Mouse (Mus musculus) limb, embryonic 10.5 days (tissue): ENCODE measurements around the gene Prdx2. TPM values are rescaled to one million over a fixed set of nuclear protein-coding genes. Genes with fewer than 3 reads are reported as not detected.

Source experiments
- DNase-seq: peaks from one replicate; pipeline ENCODE4 v3.0.0-alpha.2; 2017; ENCODE audit warnings: low spot score
- H3K27ac ChIP-seq: fragments of 300-500 bp; sonication (generic); 2 replicates; pipeline ENCODE4 v1.5.1; 2016; ENCODE audit warnings: mild to moderate bottlenecking
- H3K27me3 ChIP-seq: fragments of 300-500 bp; sonication (generic); 2 replicates; pipeline ENCODE4 v1.6.1; 2016; ENCODE audit warnings: low read depth, mild to moderate bottlenecking; ENCODE audit not compliant: poor library complexity, severe bottlenecking
- H3K36me3 ChIP-seq: fragments of 300-500 bp; sonication (generic); 2 replicates; pipeline ENCODE4 v1.6.1; 2016; ENCODE audit warnings: mild to moderate bottlenecking, moderate library complexity
- H3K4me1 ChIP-seq: fragments of 300-500 bp; sonication (generic); 2 replicates; pipeline ENCODE4 v1.6.1; 2016
- H3K4me3 ChIP-seq: fragments of 300-500 bp; sonication (generic); 2 replicates; pipeline ENCODE4 v1.5.1; 2016; ENCODE audit warnings: mild to moderate bottlenecking, moderate library complexity
- H3K9me3 ChIP-seq: fragments of 300-500 bp; sonication (generic); replicated peaks from 2 replicates; pipeline ENCODE4 v1.6.1; 2016; ENCODE audit warnings: mild to moderate bottlenecking
- WGBS: fragments of 180-500 bp; shearing (Covaris S2); methylation state at CpG from one replicate; pipeline ENCODE4 v1.1.7; 2016; 5-methylcytosine and 5-hydroxymethylcytosine counted together
- polyA plus RNA-seq: library from polyadenylated mRNA; unstranded; fragments of >200 nt; fragmentation: Nextera tagmentation; extraction: Ambion mirVana; gene quantifications from 2 replicates; pipeline ENCODE4 v1.2.1, GENCODE M21; 2016

Gene Prdx2
- polyA plus RNA-seq, 1 experiment from 2014 or later = 1,260 TPM

DNA sequence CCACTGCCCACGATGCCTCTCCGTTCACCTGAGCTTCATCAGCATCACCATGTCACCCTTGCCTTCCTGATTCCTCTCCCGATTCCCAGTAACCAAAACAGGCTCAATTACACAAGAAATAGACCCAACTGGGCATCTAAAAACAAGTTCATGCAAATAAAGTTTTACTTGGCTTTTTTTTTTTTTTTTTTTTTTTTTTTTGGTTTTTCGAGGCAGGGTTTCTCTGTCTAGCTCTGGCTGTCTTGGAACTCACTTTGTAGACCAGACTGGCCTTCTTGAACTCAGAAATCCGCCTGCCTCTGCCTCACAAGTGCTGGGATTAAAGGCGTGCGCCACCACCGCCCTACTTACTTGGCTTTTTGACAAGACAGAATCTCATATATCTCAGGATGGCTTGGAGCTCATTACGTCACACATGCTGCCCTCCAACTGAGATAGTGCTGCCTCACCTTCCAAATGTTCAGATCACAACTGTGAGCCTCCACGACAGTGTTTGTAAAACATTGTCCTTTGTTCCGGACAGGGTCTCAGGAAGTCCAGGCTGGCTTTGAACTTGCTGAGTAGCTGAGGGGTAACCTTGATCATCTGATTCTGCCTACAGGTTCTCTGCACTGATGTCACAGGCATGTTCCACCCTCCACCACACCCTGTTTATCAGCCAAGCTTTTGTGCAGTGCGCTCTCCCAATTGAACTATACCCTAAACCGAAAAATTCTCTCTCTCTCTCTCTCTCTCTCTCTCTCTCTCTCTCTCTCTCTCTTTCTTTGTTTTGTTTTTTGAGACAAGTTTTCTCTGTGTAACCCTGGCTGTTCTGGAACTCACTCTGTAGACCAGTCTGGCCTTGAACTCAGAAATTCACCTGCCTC is 31.5 kb upstream of the Prdx2 start:
- Histone ChIP-seq H3K27ac (no peak overlapping the region), H3K36me3 (no peaks in the 10 kb centered on the region), H3K27me3 (peaks cover 88% of the 10 kb centered on the region), H3K9me3 (no peaks in the 10 kb centered on the region), H3K4me3 (peak overlapping the region; percentile 55), H3K4me1 (peaks cover 30% of the 10 kb centered on the region)
- 67% methylated on average over 13 of the region's 13 CpGs for WGBS
- no peak for DNase-seq

DNA sequence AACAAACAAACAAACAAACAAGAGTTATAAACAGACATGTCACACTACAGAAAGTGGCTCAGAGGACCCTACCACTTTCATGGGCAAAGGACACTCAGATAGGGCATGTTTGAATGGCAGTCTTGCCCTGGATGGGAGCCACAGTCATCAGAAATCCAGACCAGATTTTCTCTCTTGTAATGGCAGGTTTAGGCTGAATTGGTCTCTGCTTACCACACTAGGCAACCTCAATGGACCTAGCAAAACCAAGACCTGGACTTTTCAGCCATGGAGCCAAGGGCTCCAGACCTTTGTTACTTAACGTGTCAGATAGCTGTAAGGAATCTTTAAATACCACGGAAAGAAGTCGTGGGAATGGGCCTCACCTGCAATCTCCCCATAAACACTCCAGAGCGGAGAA is 25.7 kb upstream of the Prdx2 start:
- WGBS = 25% methylated on average over 4 of the region's 4 CpGs
- no peaks in the 10 kb centered on the region for H3K36me3 ChIP-seq
- peaks cover 94% of the 10 kb centered on the region for H3K27me3 ChIP-seq
- H3K27ac ChIP-seq = no peak overlapping the region
- peaks cover 18% of the 10 kb centered on the region for H3K4me1 ChIP-seq
- no peaks in the 10 kb centered on the region for H3K9me3 ChIP-seq
- H3K4me3 ChIP-seq = no peak overlapping the region
- no peak for DNase-seq

DNA sequence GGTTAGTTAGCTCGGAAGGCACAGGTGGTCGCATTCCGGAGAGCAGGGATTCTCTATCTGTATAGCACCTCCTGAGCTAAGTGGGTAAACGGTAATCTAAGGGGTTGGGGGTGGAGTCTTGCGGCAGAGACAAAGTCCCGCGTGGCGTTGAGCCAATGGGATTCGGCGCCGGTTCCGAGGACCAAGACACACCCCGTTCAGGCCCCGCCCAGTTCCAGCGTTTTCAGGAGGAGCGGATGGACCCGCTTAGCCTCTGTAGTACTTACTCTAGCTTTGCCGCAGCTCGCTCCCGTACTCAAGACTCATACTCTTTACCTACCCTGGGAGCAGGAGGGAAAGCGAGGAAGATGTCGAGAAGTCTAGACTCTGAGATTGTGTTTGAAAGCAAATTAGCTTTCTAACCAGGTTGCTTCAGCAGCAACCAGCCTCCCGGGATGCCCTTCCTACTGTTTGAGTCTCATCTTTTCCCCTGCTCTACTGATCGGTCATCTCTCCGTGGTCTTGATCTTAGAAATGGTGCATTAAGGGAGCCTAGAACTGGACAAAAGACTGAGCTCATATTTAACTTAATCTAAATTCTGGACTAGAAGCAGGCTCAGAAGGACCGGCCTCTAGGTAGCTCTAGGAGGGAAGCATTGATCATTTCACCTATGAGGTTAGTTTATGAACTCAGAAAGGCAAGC is 24.8 kb upstream of the Prdx2 start:
- H3K36me3 ChIP-seq = no peaks in the 10 kb centered on the region
- peaks cover 94% of the 10 kb centered on the region for H3K27me3 ChIP-seq
- H3K4me1 ChIP-seq = peaks cover 18% of the 10 kb centered on the region
- H3K9me3 ChIP-seq = no peaks in the 10 kb centered on the region
- peak overlapping the region; percentile 22 for H3K4me3 ChIP-seq
- H3K27ac ChIP-seq = no peak overlapping the region
- 2% methylated on average over 26 of the region's 26 CpGs for WGBS
- DNase-seq = peak; percentile 68

DNA sequence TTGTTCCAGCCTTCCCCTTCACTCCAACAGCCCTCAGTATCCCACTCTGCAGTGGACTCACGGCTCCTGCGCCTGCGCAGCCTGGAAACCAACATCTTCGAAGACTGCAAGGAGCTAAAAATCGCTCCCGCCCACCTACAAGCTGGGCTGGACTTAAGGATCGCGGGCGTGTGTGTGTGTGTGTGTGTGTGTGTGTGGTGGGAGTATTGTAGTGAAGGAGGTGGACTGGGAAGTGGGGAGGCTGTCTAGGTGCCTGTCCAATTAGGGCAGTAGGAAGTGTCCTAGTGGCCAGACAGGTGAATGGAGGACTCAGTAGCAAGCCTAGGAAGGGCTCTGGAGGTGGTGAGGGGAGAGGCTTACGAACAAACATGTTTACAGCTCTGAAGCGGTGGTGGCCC is 24.2 kb upstream of the Prdx2 start:
- peak overlapping the region; percentile 59 for H3K4me3 ChIP-seq
- no peak overlapping the region for H3K27ac ChIP-seq
- H3K36me3 ChIP-seq = no peaks in the 10 kb centered on the region
- peaks cover 97% of the 10 kb centered on the region for H3K27me3 ChIP-seq
- no peaks in the 10 kb centered on the region for H3K9me3 ChIP-seq
- peaks cover 18% of the 10 kb centered on the region for H3K4me1 ChIP-seq
- WGBS = 10% methylated on average over 11 of the region's 11 CpGs
- no peak for DNase-seq

DNA sequence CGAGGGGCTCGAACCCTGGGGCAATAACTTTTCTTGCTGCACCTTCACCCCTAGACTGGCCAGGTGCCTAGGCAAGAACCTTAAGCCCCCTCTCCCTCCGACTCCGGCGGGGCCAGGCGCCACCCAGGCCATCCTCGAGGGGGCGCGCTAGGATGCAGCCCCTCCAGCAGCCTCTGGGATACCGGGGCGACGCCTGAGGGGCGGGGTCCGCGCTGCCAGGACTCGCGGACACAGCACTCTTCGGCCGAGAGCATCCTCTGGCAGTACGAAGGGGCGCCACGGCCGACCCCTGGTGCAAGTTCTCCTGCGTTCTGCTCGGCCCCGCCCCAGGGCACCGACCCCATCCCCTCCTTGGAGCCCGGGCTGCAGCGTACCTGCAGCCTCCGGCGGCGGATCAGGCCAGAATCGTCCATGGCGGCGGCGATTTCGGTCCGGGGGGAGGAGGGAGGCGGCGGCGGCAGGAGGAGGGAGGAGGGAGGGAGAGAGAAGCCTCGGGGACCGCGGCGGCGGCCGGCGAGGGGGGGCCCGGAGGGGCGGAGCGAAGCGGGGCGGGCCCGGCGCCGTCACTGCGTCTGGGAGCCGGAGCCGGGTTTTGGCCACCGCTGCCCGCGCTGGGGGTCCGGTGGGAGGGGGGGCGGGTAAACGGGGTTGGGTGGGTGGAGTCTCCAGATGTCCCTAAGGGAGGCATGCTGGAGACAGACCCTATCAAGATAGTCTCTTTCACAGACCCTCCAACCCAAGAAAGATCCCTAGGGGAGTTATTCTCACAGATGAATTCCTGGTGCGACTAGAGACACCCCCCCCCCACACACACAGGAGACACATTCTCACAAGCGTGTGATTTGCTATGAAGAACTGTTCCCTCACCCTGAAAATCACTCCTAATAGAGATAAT is 23.5 kb upstream of the Prdx2 start:
- Histone ChIP-seq H3K9me3 (no peaks in the 10 kb centered on the region), H3K4me3 (peak overlapping the region; percentile 59), H3K4me1 (peaks cover 18% of the 10 kb centered on the region), H3K27ac (no peak overlapping the region), H3K27me3 (peaks cover 97% of the 10 kb centered on the region), H3K36me3 (no peaks in the 10 kb centered on the region)
- peak; percentile 69 for DNase-seq
- WGBS = 1% methylated on average over 41 of the region's 67 CpGs

DNA sequence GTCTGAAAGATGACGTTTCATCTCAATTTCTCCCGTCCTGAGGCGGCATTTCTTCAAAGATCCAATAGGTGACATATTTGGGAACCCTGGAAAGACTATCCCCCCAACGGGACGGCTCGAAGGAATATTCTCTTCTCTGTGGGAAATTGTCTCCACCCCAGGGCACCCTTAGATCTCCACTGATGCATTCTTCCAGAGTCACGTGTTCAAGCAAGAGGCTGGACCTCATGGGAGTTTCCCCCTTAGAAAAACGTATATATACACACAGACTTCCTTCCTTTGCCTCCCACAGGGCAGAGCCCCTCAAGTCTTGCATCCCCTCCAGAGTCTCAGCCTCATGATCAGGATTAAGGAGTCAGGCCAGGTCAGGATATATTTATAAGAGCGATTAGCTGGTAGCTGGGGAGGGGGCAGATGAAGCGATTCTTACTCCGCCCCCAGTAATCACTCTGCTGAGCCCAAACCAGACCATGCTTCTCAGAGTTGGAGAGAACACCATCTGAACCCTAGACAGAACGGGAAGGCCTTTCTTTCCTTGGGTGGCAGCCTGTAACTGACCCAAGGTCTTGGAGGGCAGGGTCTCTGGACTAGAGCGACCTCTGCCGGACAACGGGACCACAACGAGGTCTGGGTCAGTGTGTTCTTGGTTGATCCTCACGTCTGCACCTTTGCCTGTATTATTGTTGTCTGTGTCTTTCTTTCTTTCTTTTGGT is 22.7 kb upstream of the Prdx2 start, which contains the start of gene Rtbdn:
Rtbdn (plus strand) TSS at position 464 of the 713 bp plus-strand sequence.
- H3K27me3 ChIP-seq = peaks cover 97% of the 10 kb centered on the region
- no peak for DNase-seq
- H3K27ac ChIP-seq = no peak within 1 kb of the TSS

DNA sequence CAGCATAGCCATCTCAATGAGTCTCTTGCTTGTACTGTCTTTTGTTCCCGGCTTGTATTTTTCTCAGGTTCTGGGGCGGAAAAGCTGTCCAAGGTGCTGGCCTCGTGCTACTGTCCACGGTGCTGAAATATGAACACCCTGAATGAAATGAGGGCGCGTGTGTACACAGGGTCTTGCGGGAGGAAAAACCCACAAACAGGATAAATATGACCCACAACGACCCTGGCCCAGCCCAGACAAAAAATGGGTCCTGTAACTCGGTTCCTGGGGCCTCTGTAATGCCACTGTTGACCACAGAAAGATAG is 22.2 kb upstream of the Prdx2 start:
- peaks cover 18% of the 10 kb centered on the region for H3K4me1 ChIP-seq
- no peak overlapping the region for H3K27ac ChIP-seq
- H3K36me3 ChIP-seq = no peaks in the 10 kb centered on the region
- H3K9me3 ChIP-seq = no peaks in the 10 kb centered on the region
- WGBS = 15% methylated on average over 9 of the region's 9 CpGs
- no peak overlapping the region for H3K4me3 ChIP-seq
- peak; percentile 75 for DNase-seq
- peaks cover 97% of the 10 kb centered on the region for H3K27me3 ChIP-seq

More for the DNA sequence above, 22.7 kb upstream of the Prdx2 start, which contains the start of gene Rtbdn:
- Histone ChIP-seq H3K9me3 (no peaks in the 10 kb centered on the region), H3K36me3 (no peaks in the 10 kb centered on the region), H3K4me3 (peak within 1 kb of the TSS; percentile 59), H3K4me1 (peaks cover 18% of the 10 kb centered on the region)
- WGBS = 10% methylated on average over 17 of the region's 17 CpGs

DNA sequence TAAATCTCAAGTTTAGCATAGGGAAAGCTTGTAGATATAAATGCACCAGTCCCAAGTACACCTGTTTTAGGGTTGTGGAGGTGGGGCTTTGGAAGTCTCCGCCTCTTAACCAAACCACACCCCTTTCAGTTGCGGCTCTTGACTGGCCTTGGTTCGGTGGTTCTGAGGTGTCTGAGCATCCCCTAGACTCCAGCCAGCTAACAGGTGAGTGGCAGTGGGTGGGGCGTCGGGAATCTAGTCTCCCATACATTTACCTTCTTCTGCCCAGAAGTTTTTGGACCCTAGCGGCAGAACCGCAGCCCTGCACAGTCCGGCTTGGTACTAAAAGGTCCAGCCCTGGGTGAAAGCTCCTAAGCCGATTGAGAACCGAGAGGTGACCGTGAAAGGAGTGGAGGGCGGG is 19.6 kb upstream of the Prdx2 start:
- DNase-seq = no peak
- Histone ChIP-seq H3K9me3 (no peaks in the 10 kb centered on the region), H3K27me3 (peaks cover 91% of the 10 kb centered on the region), H3K36me3 (no peaks in the 10 kb centered on the region), H3K27ac (no peak overlapping the region), H3K4me3 (no peak overlapping the region), H3K4me1 (peaks cover 17% of the 10 kb centered on the region)
- 18% methylated on average over 12 of the region's 12 CpGs for WGBS

DNA sequence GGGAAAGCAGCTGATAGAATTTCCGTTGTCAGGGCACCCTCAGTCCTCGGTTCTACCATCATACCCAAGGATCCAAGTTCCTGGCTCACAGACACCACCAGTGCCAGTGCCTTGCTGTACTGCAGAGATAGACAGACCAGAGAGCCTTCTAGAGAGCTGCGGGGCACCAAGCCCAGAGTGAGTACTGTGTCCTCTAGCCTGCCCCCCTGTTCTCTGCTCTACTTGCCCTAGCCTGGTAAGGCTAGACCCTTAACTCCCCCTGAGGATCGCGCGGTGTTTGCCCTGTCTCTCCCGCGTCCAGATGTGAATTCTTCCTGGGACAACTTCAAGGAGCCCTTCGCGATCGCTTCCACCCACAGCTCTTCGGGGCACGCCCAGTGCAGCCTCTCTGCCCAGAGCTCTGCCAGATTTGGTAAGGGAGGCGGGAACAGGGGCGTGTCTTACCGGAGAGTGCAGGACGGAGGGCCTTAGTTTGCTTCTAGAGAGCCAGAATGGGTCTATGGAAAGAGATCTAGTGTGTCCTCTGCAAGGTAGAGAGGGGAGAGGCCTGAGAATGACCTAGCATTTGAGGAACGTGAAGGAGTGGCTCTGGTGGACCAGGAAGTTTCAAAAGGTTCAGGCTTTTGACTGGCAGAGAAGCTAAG is 16.7 kb upstream of the Prdx2 start:
- H3K9me3 ChIP-seq = no peaks in the 10 kb centered on the region
- H3K4me1 ChIP-seq = peaks cover 5% of the 10 kb centered on the region; the same call in 1 of the 2 replicates
- peak overlapping the region; percentile 9; the same call in 1 of the 2 replicates for H3K4me3 ChIP-seq
- peaks cover 21% of the 10 kb centered on the region for H3K36me3 ChIP-seq
- 9% methylated on average over 18 of the region's 18 CpGs for WGBS
- peaks cover 61% of the 10 kb centered on the region for H3K27me3 ChIP-seq
- H3K27ac ChIP-seq = no peak overlapping the region
- DNase-seq = no peak

DNA sequence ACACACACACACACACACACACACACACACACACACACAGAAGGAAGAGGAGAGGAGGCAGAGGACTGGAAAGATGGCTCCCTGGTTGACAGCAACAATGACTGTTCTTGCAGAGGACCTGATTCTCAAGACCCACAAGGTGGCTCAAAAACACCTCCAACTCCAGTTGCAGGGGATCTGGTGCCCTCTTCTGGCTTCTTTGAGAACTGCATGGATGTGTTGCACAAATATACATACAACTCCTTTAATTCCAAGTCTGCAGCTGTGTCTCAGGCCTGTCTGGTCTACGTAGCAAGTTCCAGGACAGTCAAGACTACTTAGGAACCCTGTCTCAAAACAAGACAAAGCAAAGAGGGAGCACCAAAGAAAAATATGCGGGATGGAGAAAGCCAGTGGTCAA is 12.6 kb upstream of the Prdx2 start:
- Histone ChIP-seq H3K27me3 (peaks cover 20% of the 10 kb centered on the region), H3K9me3 (no peaks in the 10 kb centered on the region), H3K4me1 (peaks cover 5% of the 10 kb centered on the region; the same call in 1 of the 2 replicates), H3K36me3 (peaks cover 59% of the 10 kb centered on the region), H3K4me3 (no peak overlapping the region), H3K27ac (no peak overlapping the region)
- peak; percentile 83 for DNase-seq
- WGBS = 44% methylated on average over 2 of the region's 2 CpGs

DNA sequence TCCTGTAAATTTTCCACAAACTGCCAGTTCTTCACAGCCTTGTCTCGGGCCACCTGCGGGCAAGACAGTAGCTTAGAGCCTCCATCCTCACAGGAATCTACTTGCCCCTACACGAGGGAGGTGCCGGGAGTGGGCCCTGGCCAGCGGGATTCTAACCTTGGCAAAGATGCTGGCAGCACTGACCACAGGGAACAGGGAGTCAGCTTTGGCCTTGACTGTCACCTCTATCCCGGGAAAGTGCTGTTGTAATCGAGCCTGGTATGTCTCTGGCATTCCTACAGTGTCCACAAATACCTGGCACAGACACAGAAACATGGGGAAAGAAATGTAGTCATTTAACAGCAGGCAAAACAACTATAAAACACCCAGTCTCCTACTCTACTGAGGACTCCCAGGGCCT is 9.6 kb upstream of the Prdx2 start:
- Histone ChIP-seq H3K4me3 (no peak overlapping the region), H3K36me3 (peaks cover 83% of the 10 kb centered on the region), H3K27me3 (no peaks in the 10 kb centered on the region), H3K4me1 (peaks cover under 1% of the 10 kb centered on the region; the same call in 1 of the 2 replicates), H3K27ac (no peak overlapping the region), H3K9me3 (no peaks in the 10 kb centered on the region)
- WGBS = 95% methylated on average over 7 of the region's 7 CpGs
- no peak for DNase-seq

DNA sequence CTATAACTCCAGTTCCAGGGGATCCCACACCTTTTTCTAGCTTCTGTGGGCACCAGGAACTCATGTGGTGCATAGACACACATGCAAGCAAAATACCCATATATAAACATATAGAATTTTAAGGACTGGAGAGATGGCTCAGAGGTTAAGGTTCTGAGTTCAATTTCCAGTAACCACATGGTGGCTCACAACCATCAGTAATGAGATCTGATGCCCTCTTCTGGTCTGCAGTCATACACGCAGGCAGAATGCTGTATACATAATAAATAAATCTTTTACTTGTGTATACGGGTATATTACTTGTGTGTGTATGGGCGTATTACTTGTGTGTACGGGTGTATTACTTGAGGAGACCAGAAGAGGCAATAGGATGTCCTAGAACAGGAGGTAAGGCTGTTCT is 5.4 kb upstream of the Prdx2 start:
- peaks cover 32% of the 10 kb centered on the region for H3K4me1 ChIP-seq
- 88% methylated on average over 4 of the region's 4 CpGs for WGBS
- no peak overlapping the region for H3K4me3 ChIP-seq
- H3K36me3 ChIP-seq = peaks cover 49% of the 10 kb centered on the region
- H3K27ac ChIP-seq = no peak overlapping the region
- no peaks in the 10 kb centered on the region for H3K9me3 ChIP-seq
- H3K27me3 ChIP-seq = no peaks in the 10 kb centered on the region
- DNase-seq = no peak
